Mouse (Mus musculus) bone marrow macrophage, adult 2 months (primary cell): ENCODE measurements around the gene Pla2g12b.

ENCODE experiments used
- CTCF ChIP-seq: IDR thresholded peaks from 2 replicates; pipeline ENCODE4 v1.5.1; 2012; ENCODE audit warnings: low read depth, mild to moderate bottlenecking, low read length, moderate library complexity
- POLR2A ChIP-seq: IDR thresholded peaks from 2 replicates; pipeline ENCODE4 v1.6.1; 2012; ENCODE audit warnings: mild to moderate bottlenecking, low read depth, low read length, borderline replicate concordance

DNA sequence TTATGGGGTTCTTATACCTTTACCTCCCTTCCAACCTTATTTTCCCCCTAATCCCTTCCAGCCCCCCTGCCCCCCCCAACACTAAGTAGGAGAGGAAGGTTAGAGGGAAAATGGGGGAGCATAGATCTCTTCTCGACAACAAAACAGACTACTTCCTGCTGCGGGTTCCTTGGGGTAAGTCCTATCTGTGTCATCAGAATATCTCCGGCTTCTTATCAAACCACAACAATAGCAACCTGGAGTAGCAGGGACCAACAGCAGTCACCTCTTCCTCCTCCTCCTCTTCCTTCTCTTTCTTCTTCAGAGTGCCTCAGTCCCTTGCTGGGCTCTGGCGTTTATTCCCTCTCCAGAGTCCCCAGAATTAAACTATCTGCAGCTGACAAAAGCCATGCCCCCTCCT is 11.6 kb upstream of the Pla2g12b start:
- TF ChIP-seq POLR2A = no peak
- TF ChIP-seq CTCF = no peak
